Mouse (Mus musculus): ENCODE measurements around the gene Stk24.

The Stk24 gene

DNA sequence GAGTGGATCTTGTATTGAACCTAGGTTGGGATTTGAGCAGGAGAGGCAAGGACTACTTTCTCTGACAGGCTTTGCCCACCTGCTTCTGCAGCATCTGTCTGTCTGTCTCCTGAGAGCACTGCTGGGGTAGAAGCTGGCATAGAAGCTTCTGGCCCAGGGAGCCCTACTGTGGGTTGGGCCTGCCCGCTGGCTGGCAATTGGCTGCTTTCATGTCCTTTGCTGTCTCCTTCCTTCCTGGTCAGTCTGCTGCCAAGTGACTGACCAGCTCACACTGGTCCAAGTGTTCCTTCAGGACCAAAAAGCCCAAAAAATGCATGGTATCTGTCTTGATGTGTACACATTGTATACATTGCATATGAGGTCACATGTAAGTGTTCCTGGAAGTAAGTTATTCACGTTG lies 115.9 kb downstream of the Stk24 start:
- no peak for DNase-seq (ENCODE audit: low spot score in 2 of 2)

DNA sequence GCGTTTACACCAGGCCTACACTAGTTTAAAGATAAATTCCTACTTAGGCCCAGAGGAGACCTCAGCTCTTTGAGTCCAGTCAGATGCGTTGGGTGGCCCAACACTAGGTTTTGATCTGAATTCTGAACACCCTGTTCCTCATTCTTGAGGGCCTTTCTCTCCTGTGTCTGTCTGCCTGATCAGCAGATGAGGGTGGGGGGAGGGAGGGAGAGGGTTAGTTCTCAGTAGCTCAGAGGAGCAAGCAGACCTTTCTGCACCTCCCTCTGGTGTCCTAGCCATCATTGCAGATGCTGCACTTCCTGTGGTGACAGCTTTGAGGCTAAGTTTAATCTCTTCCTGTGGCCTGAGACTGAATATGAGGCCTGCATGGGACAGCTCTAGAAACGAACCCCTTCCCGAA lies 117.2 kb downstream of the Stk24 start:
- DNase-seq (ENCODE audit: low spot score in 2 of 2): no peak

DNA sequence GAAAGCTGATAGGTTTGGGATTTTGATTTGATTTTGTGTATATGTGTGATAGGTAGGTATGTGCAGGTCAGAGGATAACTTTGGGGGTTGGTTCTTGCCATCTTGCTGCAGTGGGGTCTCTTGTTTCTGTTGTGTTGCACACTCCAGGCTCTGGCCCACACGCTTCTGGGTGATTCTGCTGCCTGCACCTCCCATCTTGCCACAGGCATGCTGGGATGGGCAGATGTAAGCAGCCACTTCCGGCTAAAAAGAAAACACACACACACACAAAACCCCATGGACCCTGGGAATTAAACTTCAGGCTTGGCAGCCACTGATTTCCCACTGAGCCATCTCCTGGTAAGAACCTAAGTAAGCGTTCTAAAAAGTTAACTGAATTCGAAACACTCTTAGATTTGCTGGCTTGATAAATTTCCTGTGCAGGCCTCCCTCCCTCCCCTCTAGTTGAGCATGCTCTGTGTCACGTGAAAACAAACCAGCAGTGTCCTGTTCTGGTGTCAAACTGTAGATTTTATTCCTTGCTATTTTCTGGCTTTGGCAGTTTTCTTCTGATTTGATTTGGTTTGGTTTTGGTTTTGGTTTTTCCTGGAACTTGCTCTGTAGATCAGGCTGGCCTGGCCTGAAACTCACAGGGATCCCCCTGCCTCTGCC lies 118.5 kb downstream of the Stk24 start:
- no peak for DNase-seq (ENCODE audit: low spot score in 2 of 2)

DNA sequence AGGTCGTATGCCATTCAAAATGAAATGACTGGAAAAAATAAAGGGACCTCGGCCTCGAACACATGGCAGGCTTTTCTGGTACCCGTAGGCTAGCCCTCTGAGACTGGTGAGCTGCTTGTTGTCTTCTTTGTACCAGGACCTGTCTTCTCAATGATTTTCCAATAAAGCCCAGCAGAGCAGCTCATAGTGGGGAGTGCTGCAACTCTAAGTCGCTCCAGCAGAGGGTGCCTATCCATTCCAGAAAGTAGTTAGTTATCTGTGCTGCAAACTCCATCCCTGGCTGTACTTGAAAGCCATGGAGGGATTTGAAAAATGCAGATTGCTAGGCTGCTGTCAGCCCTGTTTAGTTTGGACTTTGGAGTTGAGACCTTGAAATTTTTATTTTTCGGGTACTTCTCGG lies 120.0 kb downstream of the Stk24 start:
- peak in 1 of 2 experiments; percentile 47 for DNase-seq (ENCODE audit: low spot score in 2 of 2)

DNA sequence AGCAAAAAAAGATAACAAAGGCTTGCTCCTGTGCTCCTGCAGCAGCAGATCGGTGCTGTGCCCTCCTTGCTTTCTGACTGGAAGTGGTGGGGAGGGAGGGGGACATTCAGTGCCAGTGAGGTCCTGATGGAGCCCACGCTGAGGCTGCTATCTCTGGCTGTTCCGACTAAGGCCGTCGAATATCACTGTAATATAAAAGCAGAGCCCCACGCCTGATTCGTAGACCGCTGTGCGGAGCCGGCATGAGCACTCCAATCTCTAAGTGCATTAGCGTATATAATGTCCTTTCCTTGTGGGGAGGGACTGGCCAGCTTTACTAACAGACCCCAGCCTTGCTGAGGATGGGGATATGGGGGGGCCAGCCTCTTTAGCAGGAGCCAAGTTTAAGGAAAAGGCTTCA lies 120.5 kb downstream of the Stk24 start:
- DNase-seq (ENCODE audit: low spot score in 2 of 2): no peak

DNA sequence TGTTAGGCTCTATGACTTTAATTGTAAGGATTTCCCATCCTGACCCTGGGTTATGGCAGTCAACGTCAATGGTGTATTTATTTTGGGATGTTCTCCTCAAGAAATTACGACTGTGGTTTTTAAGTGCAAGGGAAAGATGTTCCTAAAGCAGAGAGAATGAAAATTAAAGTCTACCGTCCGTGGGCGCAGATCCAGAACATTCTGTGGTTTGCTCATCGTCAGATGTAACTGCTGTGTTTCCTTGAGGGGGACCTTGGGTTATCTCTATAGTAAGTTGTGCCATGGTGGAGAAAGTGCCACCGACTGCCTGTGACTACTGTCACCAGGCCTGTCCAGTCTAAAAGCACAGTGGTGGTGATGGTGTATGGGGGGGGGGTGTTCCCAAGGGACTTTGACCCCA lies 122.9 kb downstream of the Stk24 start:
- DNase-seq (ENCODE audit: low spot score in 2 of 2): no peak

DNA sequence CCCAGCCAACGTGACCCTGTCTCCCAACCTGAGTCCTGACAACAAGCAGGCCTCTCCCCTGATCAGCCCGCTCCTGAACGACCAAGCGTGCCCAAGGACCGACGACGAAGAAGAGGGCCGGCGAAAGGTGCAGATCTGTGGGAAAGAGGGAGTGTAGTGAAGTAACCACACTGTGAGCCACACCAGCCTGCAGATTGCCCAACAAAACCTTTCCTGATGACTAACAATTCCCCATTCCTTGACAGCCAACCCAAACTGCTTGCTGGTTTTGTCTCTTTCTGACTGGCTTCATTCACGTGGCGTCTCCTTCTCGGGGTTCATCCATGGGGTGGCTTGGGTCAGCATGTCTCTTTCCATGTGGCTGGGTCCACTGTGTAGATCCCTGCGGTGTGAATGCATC lies 124.3 kb downstream of the Stk24 start:
- DNase-seq (ENCODE audit: low spot score in 2 of 2): no peak

DNA sequence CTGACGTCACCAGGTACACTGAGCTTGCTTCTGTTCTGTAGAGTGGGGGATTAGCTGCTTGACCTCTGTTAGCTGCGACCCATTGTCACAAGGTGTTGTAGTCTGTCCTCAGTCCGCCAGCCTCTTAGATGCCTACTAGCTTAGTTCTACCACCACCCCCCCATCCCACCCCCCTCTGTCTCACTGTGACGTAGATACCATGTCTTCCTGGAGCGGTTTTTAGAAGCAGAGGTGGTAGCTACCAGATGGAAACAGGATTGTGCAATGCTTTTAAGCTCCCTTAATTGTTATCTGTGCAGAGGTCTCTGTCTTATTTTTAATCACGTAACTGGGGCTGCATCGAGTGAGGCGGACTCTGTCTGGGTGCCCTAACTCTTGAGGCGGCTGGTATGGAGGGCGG lies 124.9 kb downstream of the Stk24 start:
- DNase-seq (ENCODE audit: low spot score in 2 of 2): no peak

DNA sequence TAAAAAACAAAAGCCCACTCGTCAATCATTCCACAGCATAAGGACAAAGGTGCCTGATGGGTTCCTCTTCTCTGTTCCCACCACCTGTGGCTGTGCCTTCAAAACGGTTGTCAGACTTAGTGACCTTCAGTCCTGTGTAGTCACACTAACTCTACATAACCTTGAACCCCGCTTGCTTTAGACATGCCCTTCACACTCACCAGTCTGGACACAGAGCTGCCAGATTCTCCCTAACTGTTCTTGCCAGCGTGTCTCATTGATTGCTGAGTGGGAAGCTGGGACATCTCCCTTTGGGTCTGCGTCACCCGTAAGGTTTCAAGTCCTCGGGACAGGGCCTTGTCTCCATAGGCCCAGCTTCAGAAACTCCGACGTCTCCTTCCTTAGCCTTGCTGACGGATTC lies 127.3 kb downstream of the Stk24 start:
- DNase-seq (ENCODE audit: low spot score in 2 of 2): no peak

DNA sequence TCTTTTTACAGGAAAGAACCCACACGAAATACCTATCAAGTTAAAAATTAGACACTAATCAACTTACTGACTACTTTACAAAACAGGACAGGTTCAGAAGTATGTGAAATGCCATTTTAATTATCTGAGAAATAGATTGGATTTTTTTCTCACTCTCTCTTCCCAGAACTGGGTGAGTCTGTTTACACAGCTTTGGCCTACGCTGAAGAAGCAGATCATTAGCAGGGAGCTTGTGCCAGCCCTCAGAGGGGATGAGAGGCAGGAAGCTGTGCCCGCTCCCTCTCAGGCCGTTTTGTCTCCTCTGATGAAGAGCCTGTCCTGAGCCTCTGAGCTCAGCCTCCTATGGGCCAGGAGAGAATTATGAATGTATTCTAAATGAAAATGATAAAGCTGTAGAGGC lies 128.1 kb downstream of the Stk24 start:
- no peak for DNase-seq (ENCODE audit: low spot score in 2 of 2)

DNA sequence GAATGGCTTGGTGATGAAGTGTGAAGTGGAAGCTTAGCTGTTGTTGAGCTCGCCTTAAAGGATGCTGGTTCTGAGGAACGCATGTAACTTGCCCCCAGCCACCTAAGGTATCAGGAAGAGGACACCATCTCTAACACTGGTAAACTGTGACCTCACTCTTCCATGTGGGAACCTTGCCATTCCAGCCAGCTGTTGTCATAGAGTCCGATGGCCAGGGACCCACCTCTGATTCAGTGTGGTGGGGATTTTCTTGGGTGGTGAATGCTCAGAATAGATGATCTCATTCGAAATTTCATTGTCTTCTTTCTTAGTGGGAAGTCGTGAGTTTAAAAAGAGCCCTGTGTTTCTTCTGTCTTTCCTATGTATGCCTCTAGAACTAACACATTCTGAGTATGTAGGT lies 128.7 kb downstream of the Stk24 start:
- DNase-seq (ENCODE audit: low spot score in 2 of 2): no peak

DNA sequence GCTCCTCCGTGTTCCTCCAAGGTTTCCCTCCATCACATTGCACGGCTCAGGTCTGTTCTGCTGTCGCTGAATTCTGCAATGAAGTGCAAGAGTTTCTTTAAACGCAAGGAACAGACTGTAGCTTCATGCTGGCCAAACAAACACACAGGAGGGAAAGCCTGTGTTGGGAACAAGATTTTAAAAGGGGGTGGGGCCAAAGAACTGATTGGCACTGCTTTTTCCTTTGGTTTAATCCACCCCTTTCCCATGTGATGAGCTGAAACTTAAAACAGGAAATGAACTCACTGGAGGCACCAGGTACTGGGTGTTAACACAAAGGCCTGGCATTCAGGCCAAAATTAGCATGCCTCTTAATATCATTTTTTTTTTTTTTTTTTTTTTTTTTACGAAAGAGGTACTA lies 131.5 kb downstream of the Stk24 start:
- DNase-seq (ENCODE audit: low spot score in 2 of 2): no peak

DNA sequence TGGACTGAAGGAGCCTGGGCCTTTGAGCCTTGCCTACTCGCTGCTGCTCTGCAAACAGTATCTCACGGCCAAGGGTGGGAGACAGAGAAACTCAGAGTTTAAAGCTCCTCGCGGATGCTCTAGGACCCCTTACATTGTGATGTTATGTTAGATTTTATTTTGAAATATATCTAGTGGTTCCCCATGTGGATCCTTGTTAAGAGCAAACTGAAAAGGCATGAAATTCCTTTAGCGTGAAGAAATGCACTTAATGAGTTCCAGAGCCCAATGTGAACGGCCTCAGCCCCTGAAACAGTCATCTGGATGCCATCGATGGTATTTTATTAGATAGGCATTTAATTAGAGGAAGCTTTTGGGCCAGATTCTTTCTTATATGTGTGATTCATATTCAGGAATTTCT lies 132.5 kb downstream of the Stk24 start:
- DNase-seq (ENCODE audit: low spot score in 2 of 2): no peak

DNA sequence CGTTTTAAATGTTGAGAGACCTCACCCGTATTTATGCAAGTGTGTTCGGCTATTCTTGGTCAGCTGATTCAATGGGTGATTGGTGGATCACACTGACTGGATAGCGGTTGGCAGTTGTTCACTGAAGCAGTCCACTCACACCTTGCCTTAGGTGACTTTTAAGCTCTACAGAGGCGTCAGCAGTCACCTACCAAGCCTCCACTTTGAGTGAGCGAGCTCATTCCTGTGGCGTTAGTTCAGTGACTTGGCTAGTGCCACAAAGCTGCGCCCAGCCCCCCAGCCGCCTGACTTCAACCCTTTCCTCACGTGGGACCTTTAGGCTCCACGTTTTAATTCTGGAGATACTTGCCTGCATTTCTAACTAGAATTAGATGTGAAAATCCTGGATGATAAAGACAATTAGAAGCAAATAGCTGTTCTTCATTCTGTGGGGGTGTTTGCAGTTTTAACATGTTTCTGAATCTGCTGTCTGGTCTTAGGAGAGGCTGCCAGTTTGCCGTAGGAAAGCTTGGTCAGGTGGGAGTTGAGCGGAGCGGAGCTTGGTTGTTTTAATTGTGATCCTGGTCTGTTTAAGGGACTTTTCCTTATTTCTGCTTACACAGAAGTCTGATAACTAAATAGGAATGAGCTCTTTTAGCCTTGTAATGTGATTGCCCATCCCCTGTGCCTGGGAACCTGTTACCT lies 133.6 kb downstream of the Stk24 start:
- no peak for DNase-seq (ENCODE audit: low spot score in 2 of 2)

DNA sequence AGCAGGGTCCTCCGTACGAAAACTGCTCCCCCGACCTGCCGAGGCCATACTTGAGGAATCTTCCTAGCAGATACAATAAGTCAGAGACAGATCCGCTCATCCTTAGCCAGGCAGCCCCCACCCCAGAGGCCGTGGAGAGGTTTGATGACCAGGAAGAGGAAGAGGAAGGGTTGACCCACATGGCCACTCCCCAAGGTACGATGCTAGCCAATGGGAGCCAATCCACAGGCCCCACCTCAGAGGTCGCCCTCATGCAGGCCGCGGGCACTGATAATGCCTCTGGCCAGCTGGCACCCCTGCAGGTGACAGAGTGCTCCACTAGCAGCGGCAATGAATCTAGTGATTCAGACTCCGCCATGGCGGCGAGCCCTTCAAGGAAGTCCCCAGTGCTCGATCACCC lies 135.7 kb downstream of the Stk24 start:
- DNase-seq (ENCODE audit: low spot score in 2 of 2): no peak

DNA sequence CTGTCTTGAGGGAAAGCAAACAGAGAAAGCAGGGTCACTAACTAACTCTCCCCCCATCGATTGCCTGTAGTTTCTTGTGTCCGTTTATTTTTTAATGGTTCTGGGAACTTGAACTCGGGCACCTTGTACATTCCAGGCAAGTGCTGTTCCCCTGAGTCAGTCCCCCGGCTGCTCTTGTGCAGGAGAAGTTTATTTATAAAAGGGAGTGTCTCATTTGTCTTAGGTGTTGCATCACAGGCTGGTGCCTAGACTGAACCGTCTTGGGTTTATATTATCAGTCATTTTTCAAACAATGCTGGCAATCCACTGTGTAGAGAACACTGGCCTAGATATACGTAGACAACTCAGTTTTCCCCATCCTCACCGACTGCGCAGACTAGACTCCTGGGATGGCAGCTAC lies 140.4 kb downstream of the Stk24 start:
- DNase-seq (ENCODE audit: low spot score in 2 of 2): no peak

DNA sequence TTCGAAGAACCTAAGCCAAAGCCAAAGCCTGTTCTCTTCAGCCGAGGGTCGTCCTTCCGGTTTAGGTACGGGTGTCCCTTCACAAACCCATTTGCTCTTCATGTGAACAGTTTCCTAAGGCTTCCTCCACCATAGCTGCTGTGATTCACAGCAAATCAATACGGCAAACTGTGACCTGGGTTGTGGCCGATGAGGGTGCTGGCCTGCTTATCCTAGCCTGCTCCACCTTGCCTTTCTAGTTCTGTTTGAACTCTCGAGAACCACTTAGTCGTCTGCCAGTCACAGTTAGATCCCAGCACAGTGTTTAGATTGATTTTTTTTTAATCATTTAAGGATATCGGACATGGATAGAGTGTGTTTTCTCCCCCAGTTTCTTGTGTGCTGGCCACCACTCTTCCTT lies 141.1 kb downstream of the Stk24 start:
- no peak for DNase-seq (ENCODE audit: low spot score in 2 of 2)

DNA sequence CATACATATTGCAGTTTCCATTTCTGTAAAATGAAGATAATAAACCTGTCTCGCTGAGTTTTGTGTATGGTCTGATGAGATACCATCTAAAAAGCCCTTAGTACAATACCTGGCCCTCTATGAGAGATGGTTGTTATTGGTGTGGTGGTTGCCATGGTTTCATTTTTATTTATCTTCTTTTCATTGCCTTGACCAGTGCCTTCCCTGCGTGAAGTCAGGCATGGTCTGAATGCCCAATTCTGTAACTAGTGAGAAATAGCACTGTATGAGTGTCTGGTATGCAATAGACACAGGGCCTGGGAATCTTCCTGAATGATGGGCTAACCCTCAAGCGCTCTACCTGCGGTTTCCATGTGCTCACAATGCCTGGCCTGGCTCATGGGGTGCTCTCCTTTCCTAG lies 143.1 kb downstream of the Stk24 start:
- DNase-seq (ENCODE audit: low spot score in 2 of 2): no peak
